Mouse (Mus musculus) lung, embryonic 15.5 days (tissue): ENCODE measurements at regions not wholly inside any gene's neighbourhood (a gene's known extent, or its start where the extent isn't known, plus 50 kb on each side); places are given as distances from the start of the nearest gene placed in this dataset.

Experiments used
- ATAC-seq: fragments of 200-750 bp; cut with Nextera tagmentation; 2 replicates; pipeline ENCODE4 v1.8.0; 2017; ENCODE audit warnings: moderate number of reproducible peaks, borderline replicate concordance; ENCODE audit not compliant: low FRiP score, low TSS enrichment; ENCODE audit errors: extremely low read depth
- H3K27ac ChIP-seq: fragments of 300-500 bp; sonication (generic); 2 replicates; pipeline ENCODE4 v1.5.1; 2015; ENCODE audit warnings: moderate library complexity, mild to moderate bottlenecking, inconsistent platforms
- H3K27me3 ChIP-seq: fragments of 300-500 bp; sonication (generic); 2 replicates; pipeline ENCODE4 v1.6.1; 2015; ENCODE audit warnings: inconsistent platforms
- H3K36me3 ChIP-seq: fragments of 300-500 bp; sonication (generic); 2 replicates; pipeline ENCODE4 v1.6.1; 2015; ENCODE audit warnings: inconsistent platforms
- H3K4me1 ChIP-seq: fragments of 300-500 bp; sonication (generic); 2 replicates; pipeline ENCODE4 v1.6.1; 2015; ENCODE audit warnings: inconsistent platforms
- H3K4me2 ChIP-seq: fragments of 300-500 bp; sonication (generic); 2 replicates; pipeline ENCODE4 v1.6.1; 2015; ENCODE audit warnings: inconsistent platforms, mild to moderate bottlenecking, moderate library complexity
- H3K4me3 ChIP-seq: fragments of 300-500 bp; sonication (generic); 2 replicates; pipeline ENCODE4 v1.5.1; 2015; ENCODE audit warnings: mild to moderate bottlenecking, inconsistent platforms
- H3K9ac ChIP-seq: fragments of 300-500 bp; sonication (generic); 2 replicates; pipeline ENCODE4 v1.6.1; 2015; ENCODE audit warnings: inconsistent platforms
- H3K9me3 ChIP-seq: fragments of 300-500 bp; sonication (generic); 2 replicates; pipeline ENCODE4 v1.6.1; 2016; ENCODE audit warnings: inconsistent platforms
- WGBS: fragments of 180-500 bp; shearing (Covaris S2); methylation state at CpG from one replicate; pipeline ENCODE4 v1.1.7; 2015; 5-methylcytosine and 5-hydroxymethylcytosine counted together

- H3K9ac ChIP-seq, result no peak overlapping the region
- ATAC-seq, result no peak
- H3K27me3 ChIP-seq, result no peaks in the 10 kb centered on the region
- 53% methylated on average over 16 of the region's 16 CpGs for WGBS
- no peaks in the 10 kb centered on the region for H3K36me3 ChIP-seq
- no peak overlapping the region for H3K27ac ChIP-seq
- H3K4me3 ChIP-seq, result no peak overlapping the region
- H3K4me1 ChIP-seq, result peaks cover 10% of the 10 kb centered on the region
- no peak overlapping the region for H3K4me2 ChIP-seq
- H3K9me3 ChIP-seq, result no peaks in the 10 kb centered on the region
These were observed 325.3 kb downstream of the Sox9 start for GRCm38 (mm10) chr11:113107205-113107844.

GRCm38 (mm10) chr11:113107966-113108699 lies 326.1 kb downstream of the Sox9 start:
- H3K9ac ChIP-seq, result no peak overlapping the region
- H3K27ac ChIP-seq, result no peak overlapping the region
- WGBS, result 64% methylated on average over 10 of the region's 10 CpGs
- no peaks in the 10 kb centered on the region for H3K27me3 ChIP-seq
- H3K4me3 ChIP-seq, result no peak overlapping the region
- H3K36me3 ChIP-seq, result no peaks in the 10 kb centered on the region
- H3K9me3 ChIP-seq, result no peaks in the 10 kb centered on the region
- ATAC-seq, result no peak
- peaks cover 5% of the 10 kb centered on the region for H3K4me1 ChIP-seq
- no peak overlapping the region for H3K4me2 ChIP-seq

GRCm38 (mm10) chr11:113109096-113109495 lies 327.1 kb downstream of the Sox9 start:
- Histone ChIP-seq H3K36me3 (no peaks in the 10 kb centered on the region), H3K9me3 (no peaks in the 10 kb centered on the region), H3K9ac (no peak overlapping the region), H3K27ac (no peak overlapping the region), H3K27me3 (no peaks in the 10 kb centered on the region), H3K4me1 (peaks cover 7% of the 10 kb centered on the region), H3K4me3 (no peak overlapping the region), H3K4me2 (no peak overlapping the region)
- WGBS, result 84% methylated on average over 4 of the region's 4 CpGs
- ATAC-seq, result no peak

GRCm38 (mm10) chr11:113113220-113113817 lies 331.3 kb downstream of the Sox9 start:
- no peak for ATAC-seq

GRCm38 (mm10) chr11:113117179-113117898 lies 335.3 kb downstream of the Sox9 start:
- no peak overlapping the region for H3K27ac ChIP-seq
- no peaks in the 10 kb centered on the region for H3K36me3 ChIP-seq
- no peak overlapping the region for H3K4me2 ChIP-seq
- H3K4me3 ChIP-seq, result no peak overlapping the region
- H3K4me1 ChIP-seq, result peaks cover 18% of the 10 kb centered on the region
- ATAC-seq, result no peak
- no peak overlapping the region for H3K9ac ChIP-seq
- no peaks in the 10 kb centered on the region for H3K9me3 ChIP-seq
- H3K27me3 ChIP-seq, result no peaks in the 10 kb centered on the region
- WGBS, result 60% methylated on average over 9 of the region's 9 CpGs

More at GRCm38 (mm10) chr11:113113220-113113817, 331.3 kb downstream of the Sox9 start:
- Histone ChIP-seq H3K4me3 (no peak overlapping the region), H3K9ac (no peak overlapping the region), H3K4me1 (peaks cover 7% of the 10 kb centered on the region; the same call in 1 of the 2 replicates), H3K9me3 (no peaks in the 10 kb centered on the region), H3K4me2 (no peak overlapping the region), H3K36me3 (no peaks in the 10 kb centered on the region), H3K27me3 (no peaks in the 10 kb centered on the region), H3K27ac (peak overlapping the region; percentile 17)
- WGBS, result 59% methylated on average over 6 of the region's 6 CpGs

- 46% methylated on average over 6 of the region's 6 CpGs for WGBS
- Histone ChIP-seq H3K4me1 (peaks cover 13% of the 10 kb centered on the region), H3K27ac (no peak overlapping the region), H3K4me3 (no peak overlapping the region), H3K36me3 (no peaks in the 10 kb centered on the region), H3K9me3 (no peaks in the 10 kb centered on the region), H3K4me2 (no peak overlapping the region), H3K9ac (no peak overlapping the region), H3K27me3 (no peaks in the 10 kb centered on the region)
- no peak for ATAC-seq
These were observed 338.5 kb downstream of the Sox9 start for GRCm38 (mm10) chr11:113120570-113120969.

GRCm38 (mm10) chr11:113121307-113121706 lies 339.3 kb downstream of the Sox9 start:
- Histone ChIP-seq H3K9ac (no peak overlapping the region), H3K4me1 (peaks cover 18% of the 10 kb centered on the region), H3K27me3 (no peaks in the 10 kb centered on the region), H3K27ac (peak overlapping the region; percentile 26; the same call in 1 of the 2 replicates), H3K36me3 (no peaks in the 10 kb centered on the region), H3K4me3 (no peak overlapping the region), H3K4me2 (no peak overlapping the region), H3K9me3 (no peaks in the 10 kb centered on the region)
- ATAC-seq, result 0 out of 2 replicates have a peak, but pooled peaks have one; percentile 8
- 39% methylated on average over 12 of the region's 12 CpGs for WGBS

- no peaks in the 10 kb centered on the region for H3K27me3 ChIP-seq
- peaks cover 18% of the 10 kb centered on the region for H3K4me1 ChIP-seq
- no peak for ATAC-seq
- no peaks in the 10 kb centered on the region for H3K9me3 ChIP-seq
- no peak overlapping the region for H3K4me3 ChIP-seq
- 40% methylated on average over 9 of the region's 9 CpGs for WGBS
- H3K36me3 ChIP-seq, result no peaks in the 10 kb centered on the region
- no peak overlapping the region for H3K27ac ChIP-seq
- no peak overlapping the region for H3K9ac ChIP-seq
- no peak overlapping the region for H3K4me2 ChIP-seq
These were observed 340.1 kb downstream of the Sox9 start for GRCm38 (mm10) chr11:113122137-113122536.

GRCm38 (mm10) chr11:113122964-113123363 lies 340.9 kb downstream of the Sox9 start:
- no peak for ATAC-seq
- Histone ChIP-seq H3K36me3 (no peaks in the 10 kb centered on the region), H3K4me2 (no peak overlapping the region)

GRCm38 (mm10) chr11:113125832-113126231 lies 343.8 kb downstream of the Sox9 start:
- H3K36me3 ChIP-seq, result no peaks in the 10 kb centered on the region
- no peaks in the 10 kb centered on the region for H3K9me3 ChIP-seq
- no peak overlapping the region for H3K9ac ChIP-seq
- H3K4me1 ChIP-seq, result peaks cover 21% of the 10 kb centered on the region
- no peak overlapping the region for H3K4me2 ChIP-seq
- no peak for ATAC-seq
- WGBS, result 76% methylated on average over 7 of the region's 7 CpGs
- no peak overlapping the region for H3K27ac ChIP-seq
- H3K4me3 ChIP-seq, result no peak overlapping the region
- no peaks in the 10 kb centered on the region for H3K27me3 ChIP-seq

More at GRCm38 (mm10) chr11:113122964-113123363, 340.9 kb downstream of the Sox9 start:
- Histone ChIP-seq H3K9ac (no peak overlapping the region), H3K4me1 (peaks cover 18% of the 10 kb centered on the region), H3K9me3 (no peaks in the 10 kb centered on the region), H3K27me3 (no peaks in the 10 kb centered on the region), H3K27ac (no peak overlapping the region), H3K4me3 (no peak overlapping the region)
- WGBS, result 28% methylated on average over 2 of the region's 2 CpGs

GRCm38 (mm10) chr11:113129192-113129591 lies 347.2 kb downstream of the Sox9 start:
- WGBS, result 86% methylated on average over 5 of the region's 5 CpGs
- no peak overlapping the region for H3K9ac ChIP-seq

More at GRCm38 (mm10) chr11:113129192-113129591, 347.2 kb downstream of the Sox9 start:
- no peak overlapping the region for H3K4me3 ChIP-seq
- H3K4me2 ChIP-seq, result no peak overlapping the region
- H3K36me3 ChIP-seq, result no peaks in the 10 kb centered on the region
- no peak for ATAC-seq
- H3K4me1 ChIP-seq, result peaks cover 31% of the 10 kb centered on the region
- H3K27me3 ChIP-seq, result no peaks in the 10 kb centered on the region
- no peaks in the 10 kb centered on the region for H3K9me3 ChIP-seq
- H3K27ac ChIP-seq, result no peak overlapping the region
